Comparison of ENCODE assay signal across 22 mouse cellular contexts in genomic region chr13:103302508-103302907, GRCm38 (mm10). TPM values are rescaled to one million over a fixed set of nuclear protein-coding genes. Genes with fewer than 3 reads are reported as not detected.
DNase-seq lines count a peak whose midpoint lies in the region; ATAC-seq lines count a peak whose summit lies in the region.
"Had no signal": no experiment of that assay in that cellular context is flagged by ENCODE, and none has a peak within 500 bp of the region (broad histone marks: within the 10 kb centered on the region; RNA-seq: fewer than 3 reads in every experiment).

No protein-coding gene starts in this region.

- peak; percentile 28 for DNase-seq in embryo, embryonic 10 days (ENCODE audit: low spot score)
- no peak for DNase-seq in embryo, embryonic 9.5 days (ENCODE audit: extremely low spot score)
- no peak for DNase-seq in embryonic facial prominence, embryonic 14.5 days (ENCODE audit: low spot score)
- DNase-seq in gastrocnemius, postnatal 25 days: no peak
- DNase-seq: adrenal gland, postnatal 14 days; B cell, adult 2 months; cerebellum, adult 11-12 months; cerebellum, adult 9-10 months; cerebellum, postnatal 25 days; gastrocnemius, postnatal 14 days; heart, postnatal 10 days; heart, postnatal 4 days had no signal

- H3K4me3 ChIP-seq in kidney, embryonic 16.5 days (ENCODE audit: low read length): no peak overlapping the region
- H3K4me3 ChIP-seq in kidney, embryonic 14.5 days (ENCODE audit: low read length): no peak overlapping the region
- no peak overlapping the region for H3K4me3 ChIP-seq in embryonic facial prominence, embryonic 14.5 days (ENCODE audit: low read depth, low read length)
- H3K4me3 ChIP-seq: forebrain, embryonic 12.5 days; hindbrain, embryonic 12.5 days had no signal

- WGBS in kidney, embryonic 16.5 days: 32% methylated on average over 6 of the region's 6 CpGs
- WGBS in kidney, embryonic 14.5 days: 20% methylated on average over 6 of the region's 6 CpGs
- WGBS in embryonic facial prominence, embryonic 14.5 days: 41% methylated on average over 6 of the region's 6 CpGs

- H3K4me1 ChIP-seq in kidney, embryonic 16.5 days (ENCODE audit: insufficient read depth, low read length): no peaks in the 10 kb centered on the region
- H3K4me1 ChIP-seq in kidney, embryonic 14.5 days (ENCODE audit: control insufficient read depth, insufficient read depth, low read length): no peaks in the 10 kb centered on the region
- H3K4me1 ChIP-seq in embryonic facial prominence, embryonic 14.5 days (ENCODE audit: control insufficient read depth, insufficient read depth, low read length): no peaks in the 10 kb centered on the region
- H3K4me1 ChIP-seq: forebrain, embryonic 12.5 days had no signal

- H3K9me3 ChIP-seq in kidney, embryonic 16.5 days (ENCODE audit: low read length): no peaks in the 10 kb centered on the region
- H3K9me3 ChIP-seq in kidney, embryonic 14.5 days (ENCODE audit: control insufficient read depth, low read length): no peaks in the 10 kb centered on the region
- no peaks in the 10 kb centered on the region for H3K9me3 ChIP-seq in embryonic facial prominence, embryonic 14.5 days (ENCODE audit: control insufficient read depth, low read length)
- H3K9me3 ChIP-seq: forebrain, embryonic 12.5 days; hindbrain, embryonic 12.5 days had no signal

- H3K9ac ChIP-seq in kidney, embryonic 16.5 days (replicated peaks; ENCODE audit: low read length): no peak overlapping the region
- H3K9ac ChIP-seq in kidney, embryonic 14.5 days (ENCODE audit: low read depth, low read length): no peak overlapping the region
- no peak overlapping the region for H3K9ac ChIP-seq in embryonic facial prominence, embryonic 14.5 days (ENCODE audit: low read depth, low read length)
- H3K9ac ChIP-seq: forebrain, embryonic 12.5 days; hindbrain, embryonic 12.5 days had no signal

- H3K36me3 ChIP-seq in kidney, embryonic 16.5 days (ENCODE audit: insufficient read depth, low read length): no peaks in the 10 kb centered on the region
- no peaks in the 10 kb centered on the region for H3K36me3 ChIP-seq in kidney, embryonic 14.5 days (ENCODE audit: control insufficient read depth, insufficient read depth, low read length)
- no peaks in the 10 kb centered on the region for H3K36me3 ChIP-seq in embryonic facial prominence, embryonic 14.5 days (ENCODE audit: control insufficient read depth, insufficient read depth, low read length)
- H3K36me3 ChIP-seq: forebrain, embryonic 12.5 days; hindbrain, embryonic 12.5 days had no signal

- H3K4me2 ChIP-seq in kidney, embryonic 16.5 days (replicated peaks; ENCODE audit: low read depth, low read length): no peak overlapping the region
- H3K4me2 ChIP-seq in kidney, embryonic 14.5 days (replicated peaks; ENCODE audit: low read depth, low read length): no peak overlapping the region
- H3K4me2 ChIP-seq in embryonic facial prominence, embryonic 14.5 days (ENCODE audit: low read depth, low read length): no peak overlapping the region
- H3K4me2 ChIP-seq: forebrain, embryonic 12.5 days; hindbrain, embryonic 12.5 days had no signal

- no peak overlapping the region for H3K27ac ChIP-seq in kidney, embryonic 16.5 days (ENCODE audit: low read length)
- no peak overlapping the region for H3K27ac ChIP-seq in kidney, embryonic 14.5 days (ENCODE audit: low read depth, low read length)
- H3K27ac ChIP-seq in embryonic facial prominence, embryonic 14.5 days (replicated peaks; ENCODE audit: low read depth, low read length): no peak overlapping the region
- H3K27ac ChIP-seq: forebrain, embryonic 12.5 days; hindbrain, embryonic 12.5 days had no signal

- ATAC-seq in kidney, embryonic 16.5 days (ENCODE audit: low FRiP score, low TSS enrichment): peak; percentile 49; the same call in 1 of the 2 replicates
- ATAC-seq in kidney, embryonic 14.5 days (ENCODE audit: low FRiP score, low TSS enrichment): no peak
- ATAC-seq in embryonic facial prominence, embryonic 14.5 days (ENCODE audit: low read depth): peak; percentile 84; the same call in 1 of the 2 replicates
- ATAC-seq in erythroid progenitor cell, adult 5-6 weeks (replicated peaks; ENCODE audit: low FRiP score, poor library complexity, severe bottlenecking): no peak
- ATAC-seq: activated CD4-positive, CD25-positive, alpha-beta regulatory T cell, adult 4 months; CD4-positive, CD25-positive, alpha-beta regulatory T cell, adult 4 months; forebrain, embryonic 16.5 days; hindbrain, embryonic 16.5 days; inflammation-experienced regulatory T-cells, adult 6 months had no signal

- no peaks in the 10 kb centered on the region for H3K27me3 ChIP-seq in kidney, embryonic 16.5 days (ENCODE audit: insufficient read depth, low read length)
- no peaks in the 10 kb centered on the region for H3K27me3 ChIP-seq in kidney, embryonic 14.5 days (ENCODE audit: control insufficient read depth, insufficient read depth, low read length)
- no peaks in the 10 kb centered on the region for H3K27me3 ChIP-seq in embryonic facial prominence, embryonic 14.5 days (replicated peaks; ENCODE audit: control insufficient read depth, insufficient read depth, low read length)
- H3K27me3 ChIP-seq: forebrain, embryonic 12.5 days; hindbrain, embryonic 12.5 days had no signal

RNA-seq across cellular contexts. Expression of gene Mast4, which starts 31.8 kb away (rescaled TPM):
- 19.9 and 23.5 TPM in 2 replicates for polyA plus RNA-seq in kidney, embryonic 16.5 days (2015; fragmentation: Nextera tagmentation; extraction: Ambion mirVana)
- polyA plus RNA-seq in kidney, embryonic 14.5 days (2014; fragmentation: Nextera tagmentation; extraction: Ambion mirVana): 25.1 and 31.0 TPM in 2 replicates
- polyA plus RNA-seq in embryonic facial prominence, embryonic 14.5 days (2014; fragmentation: Nextera tagmentation; extraction: Ambion mirVana): 21.1 and 24.3 TPM in 2 replicates
- total RNA-seq in gastrocnemius, postnatal 25 days (2021): 10 to 100 TPM; 24.5 to 37.3 TPM
- 2.5 and 13.3 TPM in 2 replicates for total RNA-seq in erythroid progenitor cell, adult 5-6 weeks (2015; ENCODE audit: low replicate concordance)
- total RNA-seq in erythroid progenitor cell, adult 5-6 weeks (2017; ENCODE audit: low replicate concordance): 0.64 and 5.5 TPM in 2 replicates

Comparison
In these comparisons a context has a peak if more than half of its experiments do, and no peak if none do; other contexts are left out.
1. ATAC-seq: peak in kidney, embryonic 16.5 days (single experiment) and embryonic facial prominence, embryonic 14.5 days (single experiment); none in kidney, embryonic 14.5 days (single experiment) and erythroid progenitor cell, adult 5-6 weeks (single experiment).